Mouse (Mus musculus): ENCODE results near the gene Timeless.
A peak's percentile ranks its signal among the peaks of the same experiment; 100 is the strongest.
"Not testable (repeated sequence)": the region's sequence is repeated elsewhere in the genome, so short reads cannot be mapped to it uniquely, and the experiment has no call there.

Timeless gene

DNA sequence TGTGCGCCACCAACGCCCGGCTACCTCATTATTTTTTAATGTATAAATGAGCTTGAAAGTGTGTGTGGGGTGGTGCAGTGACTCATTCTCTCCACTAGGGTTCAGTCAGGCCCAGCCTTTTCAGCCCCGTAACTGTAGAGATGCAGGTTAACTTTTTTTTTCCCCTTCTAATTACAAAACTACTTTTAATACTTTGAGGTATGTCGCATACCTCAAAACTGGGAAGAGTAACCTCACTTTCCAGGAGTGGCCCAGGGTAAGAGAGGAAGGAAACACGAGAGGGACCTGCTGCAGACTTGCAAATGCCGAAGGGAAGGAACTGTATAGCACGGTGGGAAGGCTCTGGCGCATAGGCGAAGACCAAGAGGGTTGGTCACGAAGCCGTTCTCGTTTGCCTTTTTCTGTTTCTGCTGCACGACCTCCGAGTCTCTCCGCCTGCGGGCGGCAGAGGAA lies 19.0 kb upstream of the Timeless start:
- DNase-seq (ENCODE audit: low spot score in 2 of 2), result peak in 1 of 2 experiments; percentile 30

DNA sequence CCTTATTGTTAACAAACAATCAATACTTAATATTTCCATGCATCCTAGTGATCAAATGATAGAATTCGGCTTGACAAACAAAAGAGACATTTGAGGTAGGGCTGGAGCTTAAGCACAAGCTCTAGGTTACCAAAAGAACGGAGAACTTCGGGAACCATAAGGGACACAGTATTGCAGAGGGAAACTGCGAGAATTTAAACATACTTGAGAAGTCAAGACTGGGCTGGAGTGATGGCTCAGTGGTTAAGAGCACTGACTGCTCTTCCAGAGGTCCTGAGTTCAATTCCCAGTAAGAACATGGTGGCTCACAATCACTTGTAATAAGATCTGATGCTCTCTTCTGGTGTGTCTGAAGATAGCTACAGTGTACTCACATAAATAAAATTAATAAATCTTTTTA lies 17.8 kb upstream of the Timeless start:
- DNase-seq (ENCODE audit: low spot score in 2 of 2), result not testable (repeated sequence)

DNA sequence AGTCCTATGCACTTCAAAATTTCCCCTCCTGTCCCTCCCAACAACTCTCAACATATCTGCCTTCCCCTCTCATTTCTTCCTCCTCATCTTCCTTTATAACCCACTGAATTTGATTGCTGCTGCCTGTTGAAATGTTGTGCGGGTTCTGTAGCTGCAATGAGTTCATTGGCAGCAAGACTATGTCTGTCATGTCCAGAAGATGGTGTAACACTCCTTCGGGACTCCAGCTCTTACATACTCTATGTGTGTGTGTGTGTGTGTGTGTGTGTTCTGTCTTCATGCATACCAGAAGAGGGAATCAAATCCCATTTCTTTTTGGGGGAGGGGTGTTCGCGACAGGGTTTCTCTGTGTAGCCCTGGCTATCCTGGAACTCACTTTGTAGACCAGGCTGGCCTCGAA lies 16.9 kb upstream of the Timeless start:
- no peak for DNase-seq (ENCODE audit: low spot score in 2 of 2)

DNA sequence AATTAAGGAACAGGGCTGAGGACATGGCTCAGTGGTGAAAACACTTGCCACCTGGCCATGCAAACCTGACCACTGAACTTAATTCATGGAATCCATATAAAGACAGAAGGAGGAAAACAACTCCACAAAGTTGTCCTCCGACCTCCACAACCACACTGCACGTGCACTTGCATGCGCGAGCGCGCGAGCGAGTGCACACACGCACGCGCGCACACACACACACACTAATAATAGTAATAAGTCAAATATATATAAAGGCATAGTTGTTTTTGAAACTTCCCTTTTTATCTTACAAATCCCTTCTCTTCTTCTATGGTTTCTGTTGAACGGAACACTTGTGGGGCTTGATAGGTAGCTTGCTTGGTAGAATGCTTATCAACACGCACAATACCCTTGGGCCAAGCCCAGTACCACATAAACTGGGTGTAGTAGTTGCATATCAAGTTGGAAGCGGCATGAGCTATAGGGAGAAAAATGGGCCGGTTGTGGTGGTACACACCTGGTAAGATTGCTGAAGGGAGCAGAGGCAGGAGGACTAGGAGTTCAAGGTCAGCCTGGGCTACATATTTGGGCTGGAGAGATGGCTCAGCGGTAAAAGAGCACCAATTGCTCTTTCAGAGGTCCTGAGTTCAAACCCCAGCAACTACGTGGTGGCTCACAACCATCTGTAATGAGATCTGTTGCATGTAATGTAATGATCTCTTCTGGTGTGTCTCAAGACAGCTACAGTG lies 13.3 kb upstream of the Timeless start:
- no peak for DNase-seq (ENCODE audit: low spot score in 2 of 2)

DNA sequence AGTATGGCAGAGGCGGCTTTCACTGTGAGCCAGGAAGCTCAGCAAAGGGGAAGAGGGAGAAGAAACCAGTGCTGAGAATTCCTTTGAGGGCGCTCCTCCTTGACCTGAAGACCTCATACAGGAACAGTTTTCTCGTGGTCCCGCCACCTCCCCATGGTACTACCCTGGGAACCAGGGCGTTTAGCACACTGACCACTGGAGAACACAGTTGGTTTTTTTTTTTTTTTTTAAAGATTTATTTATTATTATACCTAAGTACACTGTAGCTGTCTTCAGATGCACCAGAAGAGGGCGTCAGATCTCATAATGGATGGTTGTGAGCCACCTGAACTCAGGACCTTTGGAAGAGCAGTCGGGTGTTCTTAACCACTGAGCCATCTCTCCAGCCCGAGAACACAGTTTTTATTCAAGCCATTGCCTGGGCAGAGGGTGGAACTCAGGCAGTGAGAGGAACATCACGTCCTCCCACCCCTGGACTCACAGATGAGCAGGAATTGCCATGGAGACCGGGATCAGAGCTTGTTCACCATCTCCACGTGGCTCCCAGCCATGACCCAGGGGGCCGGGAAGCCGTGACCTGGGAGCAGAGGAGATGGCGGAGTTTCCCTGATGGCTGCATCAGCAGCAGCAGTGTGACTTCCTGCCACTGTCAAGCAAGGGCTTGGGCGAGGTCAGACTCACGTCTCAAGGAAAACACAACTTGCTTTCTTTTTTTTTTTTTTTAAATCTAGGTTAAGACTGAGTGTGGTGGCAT lies 10.2 kb upstream of the Timeless start:
- DNase-seq (ENCODE audit: low spot score in 2 of 2), result no peak

DNA sequence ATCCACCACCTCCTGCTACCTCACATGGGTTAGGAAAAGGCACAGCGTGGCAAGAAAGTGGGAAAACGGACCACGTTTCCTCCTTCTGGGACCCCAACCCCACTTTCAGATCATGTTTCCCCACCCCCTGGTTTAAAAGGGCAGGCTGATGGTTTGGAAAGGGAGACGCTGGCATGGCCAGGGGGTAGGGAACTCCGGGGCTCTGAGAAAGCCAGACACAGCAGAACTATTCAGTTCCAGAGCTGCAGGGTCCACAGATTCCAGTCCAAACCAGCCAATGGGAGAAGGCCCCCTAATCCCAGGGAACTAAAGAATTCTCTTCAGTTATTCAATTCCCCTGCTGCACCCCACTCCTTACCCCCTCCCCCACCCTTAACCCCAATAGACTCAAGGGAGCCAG lies 6.8 kb upstream of the Timeless start:
- no peak for DNase-seq (ENCODE audit: low spot score in 2 of 2)

DNA sequence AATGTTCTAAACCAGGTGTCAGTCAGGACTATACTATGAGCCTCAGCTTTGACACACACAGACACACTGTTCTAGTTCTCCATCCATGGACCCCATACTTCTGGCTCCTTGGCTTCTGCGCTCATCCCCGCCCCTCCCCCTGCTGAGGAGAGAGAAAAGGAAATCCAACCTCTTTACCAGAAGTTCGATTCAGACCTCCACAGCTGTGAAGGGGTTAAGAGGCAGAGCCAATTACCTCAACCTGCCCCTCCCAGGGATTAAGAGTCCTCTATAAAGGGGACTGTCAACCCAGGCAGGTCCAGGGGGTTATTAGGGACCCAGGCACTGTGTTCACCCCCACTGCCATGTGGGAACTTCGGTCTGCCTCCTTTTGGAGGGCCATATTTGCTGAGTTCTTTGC lies 6.3 kb upstream of the Timeless start, which contains the start of gene Mip:
Mip (plus strand) TSS at position 301 of the 400 bp plus-strand sequence.
- DNase-seq (ENCODE audit: low spot score in 2 of 2), result no peak

DNA sequence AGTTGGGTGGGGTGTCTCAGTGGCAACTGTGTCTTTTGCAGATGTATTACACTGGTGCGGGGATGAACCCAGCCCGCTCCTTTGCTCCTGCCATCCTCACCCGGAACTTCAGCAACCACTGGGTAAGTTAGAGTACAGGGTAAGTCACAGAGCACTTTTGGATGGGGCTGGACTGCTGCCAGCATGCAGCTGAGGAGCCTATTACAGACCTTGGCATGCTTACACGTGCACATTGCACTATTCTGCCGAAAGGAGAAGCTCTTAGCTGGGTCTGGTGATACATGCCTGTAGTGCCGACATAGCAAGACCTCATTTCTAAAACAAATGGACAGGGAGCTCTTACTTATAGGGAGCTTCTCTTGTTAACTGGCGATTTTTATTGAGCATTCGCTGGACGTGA lies 4.3 kb upstream of the Timeless start:
- no peak for DNase-seq (ENCODE audit: low spot score in 2 of 2)

DNA sequence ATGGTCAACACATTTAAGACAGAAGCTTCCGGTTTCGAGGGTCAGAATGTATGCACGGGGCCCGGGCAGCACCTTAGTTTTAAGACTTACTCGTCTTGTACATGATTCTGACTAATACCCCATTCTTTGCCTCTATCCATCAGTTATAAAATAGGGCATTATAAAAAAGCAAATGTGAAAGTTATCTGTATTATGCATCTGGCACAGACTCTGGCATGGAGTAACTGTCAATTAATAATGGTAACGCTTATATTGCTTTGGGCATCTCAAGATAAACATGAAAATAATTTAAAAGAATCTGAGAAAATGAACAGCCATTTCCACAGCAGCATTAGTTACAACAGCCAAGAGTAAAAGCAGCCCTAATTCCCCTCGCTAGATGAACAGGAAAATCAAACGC lies 3.9 kb upstream of the Timeless start:
- DNase-seq (ENCODE audit: low spot score in 2 of 2), result no peak

DNA sequence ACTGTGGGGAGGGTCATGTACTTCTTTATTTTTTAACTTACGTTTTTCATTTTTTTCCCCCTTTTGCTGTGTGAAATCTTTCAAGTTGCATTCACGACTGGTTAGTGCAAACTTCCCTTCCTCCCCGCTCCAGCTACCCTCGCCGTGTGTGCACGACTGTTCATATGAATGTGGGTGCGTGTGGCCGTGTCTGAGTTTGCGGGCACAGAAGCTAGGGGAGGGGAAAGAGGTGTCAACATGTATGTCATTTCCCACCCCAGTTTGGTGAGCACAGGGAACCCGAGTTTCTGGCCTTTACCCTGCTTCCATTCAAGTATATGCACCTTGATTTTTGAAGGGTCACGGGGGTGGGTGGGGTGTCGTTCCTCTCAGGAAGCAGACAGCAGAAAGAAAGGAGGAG lies 1.3 kb upstream of the Timeless start:
- DNase-seq (ENCODE audit: low spot score in 2 of 2), result no peak

DNA sequence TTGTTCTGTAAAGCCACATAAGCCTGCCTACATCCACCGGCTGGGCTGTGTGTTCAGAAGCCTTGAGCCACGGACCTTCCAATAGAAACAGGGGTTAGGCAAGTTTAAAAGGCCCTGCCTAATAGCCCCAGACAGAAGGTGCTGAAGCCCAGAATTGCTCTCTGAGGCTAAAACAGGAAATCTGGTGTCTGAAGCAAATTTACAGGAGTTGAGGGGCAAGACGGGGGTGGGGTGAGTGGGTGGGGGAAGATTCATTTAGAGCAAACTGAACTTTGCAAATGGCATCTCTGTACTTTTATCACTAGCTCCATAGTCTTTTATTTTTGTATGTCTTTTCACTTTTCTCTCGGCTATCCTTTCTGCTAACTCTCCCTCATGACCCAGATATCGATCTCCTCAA lies 719 bp upstream of the Timeless start:
- DNase-seq (ENCODE audit: low spot score in 2 of 2), result no peak

DNA sequence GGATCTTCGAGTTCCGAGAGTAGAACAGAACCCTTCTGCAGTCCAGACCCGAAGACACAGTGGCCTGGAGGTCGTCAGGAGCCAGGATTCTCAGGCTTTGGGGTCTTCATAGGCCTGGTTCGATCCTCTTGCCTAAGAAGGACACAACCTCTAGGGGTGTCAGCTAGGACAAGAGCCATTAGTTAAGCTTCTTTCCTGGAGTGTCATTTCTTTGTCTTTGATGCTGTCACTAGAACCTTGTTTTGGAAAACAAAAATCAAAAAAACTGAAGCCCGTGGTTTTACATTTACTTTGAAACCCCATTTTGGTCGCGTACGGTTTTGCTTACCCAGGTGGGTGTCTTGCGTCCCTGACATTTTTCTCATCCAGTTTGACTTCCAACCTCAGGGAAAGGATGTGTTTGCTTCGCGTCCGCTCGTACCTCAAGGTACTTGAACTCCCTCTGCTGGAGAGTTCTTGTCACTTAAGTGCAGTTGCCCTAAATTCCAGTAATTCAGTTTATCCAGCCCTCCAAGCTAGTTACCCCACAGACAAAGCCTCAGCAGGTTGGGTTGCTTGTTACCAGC lies 638 bp downstream of the Timeless start:
- DNase-seq (ENCODE audit: low spot score in 2 of 2), result peak; percentile 19 to 37

DNA sequence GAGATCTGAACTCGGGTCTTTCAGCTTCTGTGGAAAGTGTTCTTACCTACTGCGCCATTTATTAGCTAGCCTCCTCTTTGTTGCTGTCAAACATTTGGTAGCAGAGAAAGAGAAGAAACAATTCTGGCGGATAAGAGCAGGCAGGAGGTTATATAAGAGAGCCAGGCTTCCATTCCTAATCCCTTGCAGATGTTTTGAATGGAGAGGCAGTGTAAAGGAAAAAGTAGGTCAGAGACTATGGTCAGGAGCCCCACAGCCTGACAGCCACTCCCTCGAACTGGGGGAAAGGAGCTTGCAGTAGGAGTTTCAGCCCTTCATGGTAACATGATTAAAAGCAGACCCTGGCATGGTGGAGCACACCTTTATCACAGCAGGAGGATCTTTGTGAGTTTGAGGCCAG lies 4.5 kb downstream of the Timeless start:
- no peak for DNase-seq (ENCODE audit: low spot score in 2 of 2)

DNA sequence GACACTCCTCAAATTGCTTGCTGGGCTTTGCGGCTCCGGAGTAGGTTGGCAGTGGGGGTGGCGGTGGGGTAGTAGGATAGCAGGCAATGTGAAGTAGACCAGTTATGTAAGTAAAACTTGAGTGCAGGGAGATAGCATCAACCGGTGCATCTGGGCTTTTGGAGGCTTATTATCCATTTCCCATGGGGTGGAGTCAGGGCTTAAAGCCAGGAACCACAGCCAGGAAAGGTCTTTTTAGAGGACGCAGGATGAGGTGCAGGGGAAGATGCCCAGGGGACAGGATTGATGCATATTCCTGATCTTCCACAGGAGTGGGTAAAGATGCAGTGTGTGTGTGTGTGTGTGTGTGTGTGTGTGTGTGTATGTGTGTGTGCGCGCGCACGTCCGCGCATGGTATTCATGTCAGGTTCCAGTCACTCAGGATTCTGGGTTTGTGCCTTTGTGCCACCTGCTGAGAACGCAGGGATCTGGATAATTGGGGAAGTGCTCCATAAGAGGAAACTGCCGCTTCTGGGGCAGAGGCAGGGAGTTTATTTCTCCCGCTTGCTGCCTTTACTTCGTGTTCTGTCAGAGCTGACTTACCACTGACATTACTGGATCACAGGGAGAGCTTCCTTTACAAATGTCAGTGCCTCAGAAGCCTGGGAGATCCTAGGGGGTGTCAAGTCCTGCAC lies 6.1 kb downstream of the Timeless start:
- no peak for DNase-seq (ENCODE audit: low spot score in 2 of 2)

DNA sequence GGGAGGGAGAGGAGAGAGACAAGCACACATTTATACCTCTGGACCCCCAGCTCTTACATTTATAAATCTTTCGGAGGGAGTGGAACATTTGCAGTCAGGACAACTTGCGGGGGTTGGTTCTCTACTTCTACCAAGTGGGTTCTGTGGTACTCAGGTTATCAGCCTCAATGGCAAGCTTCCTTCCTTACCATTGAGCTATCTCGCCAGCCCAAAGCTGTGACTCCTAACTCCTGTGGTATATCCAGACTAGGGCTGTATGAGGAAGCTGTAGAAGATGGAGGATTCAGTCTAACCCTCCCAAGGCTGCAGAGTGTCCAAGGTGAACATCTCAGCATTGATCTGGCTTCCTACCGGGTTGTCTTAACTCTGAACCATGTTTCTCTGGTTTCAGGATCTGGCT lies 7.3 kb downstream of the Timeless start:
- DNase-seq (ENCODE audit: low spot score in 2 of 2), result no peak

DNA sequence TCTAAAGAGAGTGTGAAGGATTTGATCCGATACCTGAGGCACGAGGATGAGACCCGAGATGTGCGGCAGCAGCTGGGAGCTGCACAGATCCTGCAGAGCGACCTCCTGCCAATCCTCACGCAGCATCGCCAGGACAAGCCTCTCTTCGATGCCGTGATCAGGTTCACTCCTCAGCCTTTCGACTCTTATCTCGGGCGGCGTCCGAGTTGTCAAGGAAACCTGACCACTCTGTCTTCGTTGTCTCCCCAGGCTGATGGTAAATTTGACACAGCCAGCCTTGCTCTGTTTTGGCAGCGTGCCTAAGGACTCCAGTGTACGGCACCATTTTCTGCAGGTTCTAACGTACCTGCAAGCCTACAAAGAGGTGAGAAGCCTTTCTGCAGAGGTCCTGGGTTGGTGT lies 8.3 kb downstream of the Timeless start:
- DNase-seq (ENCODE audit: low spot score in 2 of 2), result no peak

DNA sequence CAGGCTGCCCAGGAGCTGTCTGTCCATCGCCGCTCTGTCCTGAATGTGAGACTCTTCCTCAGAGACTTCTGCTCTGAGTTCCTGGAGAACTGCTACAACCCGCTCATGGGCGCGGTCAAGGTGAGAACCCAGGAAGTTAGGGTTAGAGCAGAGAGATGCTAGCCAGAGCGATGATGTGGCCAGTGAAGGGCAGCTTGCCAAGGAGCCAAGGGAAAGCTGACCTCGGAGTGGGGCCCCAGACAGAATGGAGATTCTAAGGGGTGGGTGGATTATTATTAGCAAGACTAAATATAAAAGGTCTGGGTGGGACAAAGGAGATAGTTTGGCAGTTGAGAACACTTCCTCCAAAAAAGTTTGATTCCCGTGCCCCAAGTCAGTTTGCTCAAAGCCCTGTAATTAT lies 11.4 kb downstream of the Timeless start:
- no peak for DNase-seq (ENCODE audit: low spot score in 2 of 2)

DNA sequence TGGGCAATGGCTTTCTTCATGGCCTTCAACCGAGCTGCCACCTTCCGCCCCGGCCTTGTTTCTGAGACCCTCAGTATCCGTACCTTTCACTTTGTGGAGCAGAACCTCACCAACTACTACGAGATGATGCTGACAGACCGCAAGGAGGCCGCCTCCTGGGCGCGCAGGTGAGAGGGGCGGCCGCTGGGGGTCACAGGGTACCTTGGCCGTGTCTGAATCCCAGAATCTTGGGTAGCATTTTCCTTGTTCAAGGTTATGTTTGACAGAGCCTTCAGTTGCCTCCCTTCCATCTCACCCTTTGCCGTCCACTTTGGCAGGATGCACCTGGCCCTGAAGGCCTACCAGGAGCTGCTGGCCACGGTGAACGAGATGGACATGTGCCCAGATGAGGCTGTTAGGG lies 12.3 kb downstream of the Timeless start:
- no peak for DNase-seq (ENCODE audit: low spot score in 2 of 2)

DNA sequence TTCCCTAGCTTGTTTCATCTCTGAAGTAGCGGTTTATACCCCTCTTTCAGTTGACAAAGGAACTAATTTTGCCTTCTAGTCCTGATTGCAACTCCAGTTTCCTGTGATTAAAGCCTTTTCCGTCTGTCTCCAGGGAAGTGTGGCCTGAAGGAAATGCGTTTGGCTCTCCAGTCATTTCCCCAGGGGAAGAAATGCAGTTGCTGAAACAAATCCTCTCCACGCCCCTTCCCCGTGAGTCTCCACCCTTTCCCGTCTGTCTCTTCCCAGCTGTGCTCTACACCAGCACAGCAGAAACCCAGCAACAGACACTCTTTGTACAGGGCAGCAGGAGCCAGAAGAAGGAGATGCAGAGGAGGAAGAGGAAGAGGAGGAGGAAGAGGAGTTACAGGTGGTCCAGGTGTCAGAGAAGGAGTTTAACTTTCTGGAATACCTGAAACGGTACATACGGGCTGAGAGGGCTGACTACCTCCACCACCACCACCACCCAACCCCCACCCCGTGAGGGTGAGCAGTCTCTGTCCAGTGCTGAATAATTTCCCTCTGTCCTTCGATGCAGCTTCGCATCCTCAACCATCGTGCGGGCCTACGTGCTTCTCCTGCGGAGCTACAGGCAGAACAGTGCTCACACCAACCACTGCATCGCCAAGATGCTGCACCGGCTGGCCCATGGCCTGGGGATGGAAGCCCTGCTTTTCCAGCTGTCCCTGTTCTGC lies 15.3 kb downstream of the Timeless start:
- DNase-seq (ENCODE audit: low spot score in 2 of 2), result no peak

DNA sequence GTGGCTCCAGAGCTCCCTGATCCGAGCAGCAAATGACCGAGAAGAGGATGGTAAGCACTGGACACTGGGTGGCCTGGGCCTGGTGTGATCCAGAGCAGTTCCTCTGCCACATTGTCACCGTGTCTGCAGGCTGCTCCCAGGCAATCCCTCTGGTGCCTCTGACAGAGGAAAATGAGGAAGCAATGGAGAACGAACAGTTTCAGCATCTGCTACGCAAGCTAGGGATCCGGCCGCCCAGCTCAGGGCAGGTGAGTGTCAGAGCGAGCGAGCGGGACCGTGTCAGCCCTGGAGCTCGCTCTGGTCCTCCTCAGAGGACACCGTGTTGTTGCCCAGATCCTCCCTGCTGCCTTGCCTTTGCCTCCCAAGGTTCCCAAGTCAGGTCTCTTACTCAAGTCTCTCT lies 18.7 kb downstream of the Timeless start:
- DNase-seq (ENCODE audit: low spot score in 2 of 2), result no peak

DNA sequence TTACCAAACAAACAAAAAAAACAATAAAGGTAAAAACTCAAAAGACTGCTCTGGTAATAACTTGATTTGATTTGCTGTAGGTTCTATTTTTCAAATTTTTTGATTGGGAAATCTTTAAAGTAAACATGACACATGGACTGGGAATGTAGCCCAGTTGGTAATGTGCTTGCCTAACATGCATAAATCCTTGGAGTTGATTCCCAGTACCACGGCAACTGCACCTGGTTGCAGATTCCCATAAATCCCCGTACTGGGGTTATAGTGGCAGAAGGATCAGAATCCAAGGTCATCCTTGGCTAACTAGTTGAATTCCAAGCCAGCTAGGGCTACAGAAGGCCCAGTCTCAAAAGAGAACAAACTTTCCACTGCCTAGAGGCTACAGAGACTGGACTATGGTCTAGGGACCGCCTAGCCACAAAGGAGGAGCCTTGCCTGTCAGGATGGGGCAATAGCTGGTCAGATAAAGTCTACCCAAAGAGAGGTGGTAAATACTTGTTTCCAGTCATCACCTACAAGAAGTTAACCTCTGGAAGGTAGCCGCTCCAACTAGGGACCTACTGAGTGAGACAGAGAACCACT lies 21.9 kb downstream of the Timeless start, which contains the start of gene Apon:
Apon (plus strand) TSS at position 420 of the 579 bp plus-strand sequence.
- DNase-seq (ENCODE audit: low spot score in 2 of 2), result no peak

Measured in urinary bladder, adult 18-20 months (tissue).